Mouse (Mus musculus) adrenal gland, adult 18-20 months (tissue): ENCODE measurements around the gene Urb1. TPM values are rescaled to one million over a fixed set of nuclear protein-coding genes. Genes with fewer than 3 reads are reported as not detected.

Experiments
- DNase-seq, 2 experiments: peaks; one replicate each; pipeline ENCODE4 v3.0.0; 2021 to 2022; ENCODE audit warnings: low spot score in 2 of 2
- total RNA-seq, 2 experiments: library from RNA; stranded (reverse); gene quantifications; 1 replicate in 1 of 2; 2 replicates in 1 of 2; pipeline ENCODE4 v1.2.3; 2021

Urb1 gene
- total RNA-seq, 2 experiments from 2014 or later: 17.6 to 18.2 TPM

DNA sequence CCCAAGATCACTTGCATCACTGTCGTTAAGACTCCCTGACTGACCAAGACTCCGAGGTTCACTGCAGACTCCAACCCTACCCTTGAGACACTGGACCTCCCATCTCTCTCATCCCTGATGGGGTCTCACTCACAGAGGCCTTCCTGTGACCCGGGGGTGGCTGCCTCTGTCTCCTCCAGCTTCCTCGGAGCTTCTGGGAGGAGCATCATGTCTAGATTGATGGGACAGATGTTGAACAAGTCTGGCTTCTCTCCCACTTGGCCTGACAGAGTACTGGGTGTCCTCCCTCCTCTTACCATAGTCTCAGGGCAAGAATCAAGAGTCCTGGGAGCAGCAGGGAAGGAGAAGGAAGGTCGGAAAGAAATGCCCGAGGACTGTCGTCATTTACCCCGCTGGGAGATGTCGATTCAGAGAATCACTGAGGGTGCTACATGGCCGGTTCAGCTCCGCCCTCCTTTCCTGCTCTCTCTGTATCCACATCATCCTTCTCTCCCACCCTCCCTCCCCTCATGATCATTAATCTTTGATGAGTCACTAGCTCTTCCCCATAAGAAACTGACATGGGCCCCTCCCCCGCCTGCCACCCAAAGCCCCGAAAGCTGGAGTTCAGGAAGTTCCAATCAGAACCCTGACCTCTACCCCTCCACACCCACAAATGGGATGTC, 105.9 kb downstream of the Urb1 start:
- peak in 1 of 2 experiments; percentile 21 for DNase-seq

DNA sequence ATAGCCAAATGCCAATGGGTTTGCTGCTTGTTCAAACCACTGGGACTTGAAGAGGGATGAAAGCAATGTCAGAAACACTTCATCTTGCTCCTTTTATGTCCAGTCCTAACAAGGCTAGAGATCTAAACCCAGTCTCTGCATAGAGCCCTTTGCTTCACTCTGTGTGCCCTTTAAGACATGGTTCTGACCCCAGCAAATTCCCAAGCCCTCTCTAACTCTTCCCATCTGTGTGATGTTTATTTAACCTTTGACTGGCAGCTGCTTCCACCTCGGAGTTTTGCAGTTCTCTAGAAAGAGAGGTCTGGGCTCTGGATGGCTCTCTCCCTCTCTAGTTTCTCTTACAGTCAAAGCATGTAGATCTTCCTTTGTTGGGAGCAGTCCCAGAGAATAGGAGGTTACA, 106.6 kb downstream of the Urb1 start:
- peak in 1 of 2 experiments; percentile 4 for DNase-seq

DNA sequence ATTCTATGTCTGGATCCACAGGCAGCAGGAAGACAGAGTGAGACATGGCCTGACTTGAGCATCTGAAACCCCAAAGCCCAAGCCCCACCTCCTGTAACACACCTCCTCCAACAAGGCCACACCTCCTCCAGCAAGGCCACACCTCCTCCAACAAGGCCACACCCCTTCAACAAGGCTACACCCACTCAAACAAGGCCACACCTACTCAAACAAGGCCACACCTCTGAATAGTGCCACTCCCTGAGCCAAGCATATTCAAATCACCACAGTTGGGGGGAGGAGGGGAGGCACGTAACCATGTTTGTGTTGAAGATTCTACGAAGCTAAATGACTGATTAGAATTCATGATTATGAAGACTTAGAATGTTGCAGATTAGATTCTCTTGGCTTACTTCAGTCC, 108.7 kb downstream of the Urb1 start:
- DNase-seq: peak in 1 of 2 experiments; percentile 11

Other genes with a start within 250 kb of the Urb1 start
- gene Mis18a, start 83.0 kb downstream of the Urb1 start, total RNA-seq: 1 to 10 TPM; 3.4 to 5.8 TPM
- gene Mrap, start 72.2 kb downstream of the Urb1 start, total RNA-seq: 1,000 to 10,000 TPM in 1 of 2 experiments, 100 to 1,000 TPM in 1; 510 to 1,113 TPM
- 1 to 10 TPM; 5.2 to 8.2 TPM for gene Eva1c, start 16.3 kb upstream of the Urb1 start, total RNA-seq
- gene Cfap298, start 124.7 kb upstream of the Urb1 start, total RNA-seq: 10 to 100 TPM; 27.5 to 37.6 TPM
- 10 to 100 TPM; 52.2 to 58.5 TPM for gene Synj1, start 200.9 kb upstream of the Urb1 start, total RNA-seq
- gene Paxbp1, start 234.1 kb upstream of the Urb1 start, total RNA-seq: 10 to 100 TPM; 46.7 to 72.0 TPM